Mouse (Mus musculus) layer of hippocampus, adult 18-20 months (tissue): ENCODE data around the gene Prop1. TPM values are rescaled to one million over a fixed set of nuclear protein-coding genes. Genes with fewer than 3 reads are reported as not detected.
A peak's percentile ranks its signal among the peaks of the same experiment; 100 is the strongest.

Source experiments
- DNase-seq, 2 experiments: peaks; one replicate each; pipeline ENCODE4 v3.0.0; 2022; ENCODE audit warnings: low spot score in 2 of 2
- long read RNA-seq: library from polyadenylated mRNA; stranded (forward); transcript quantifications from one replicate; pipeline ENCODE4 v2.0.0, GENCODE M21; 2021
- total RNA-seq, 2 experiments: library from RNA; stranded (reverse); gene quantifications; 2 replicates each; pipeline ENCODE4 v1.2.3; 2021

Gene Prop1
- not detected for total RNA-seq
- long read RNA-seq: 0 reads

DNA sequence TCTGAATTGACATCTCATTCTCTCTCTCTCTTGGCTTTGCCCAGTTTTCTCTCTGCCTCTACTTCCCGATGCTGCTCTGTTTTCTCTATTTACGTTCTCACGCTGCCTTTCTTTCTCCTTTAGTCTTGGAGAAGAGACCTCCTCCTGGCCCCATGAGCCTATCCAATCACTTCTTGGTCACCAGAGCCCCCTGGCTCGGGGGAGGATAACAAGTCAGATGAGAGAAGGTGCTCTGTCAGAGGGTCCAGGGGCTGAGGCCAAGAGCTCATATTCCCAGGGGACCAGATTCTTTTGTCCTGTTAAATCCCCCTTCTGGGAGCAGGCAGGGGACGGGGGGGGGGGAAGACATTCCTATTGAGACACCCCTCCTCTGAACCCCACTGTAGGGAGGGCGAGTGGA is at the start of gene Prop1:
Prop1 (minus strand) TSS at position 101 of the 400 bp plus-strand sequence.
- no peak for DNase-seq

DNA sequence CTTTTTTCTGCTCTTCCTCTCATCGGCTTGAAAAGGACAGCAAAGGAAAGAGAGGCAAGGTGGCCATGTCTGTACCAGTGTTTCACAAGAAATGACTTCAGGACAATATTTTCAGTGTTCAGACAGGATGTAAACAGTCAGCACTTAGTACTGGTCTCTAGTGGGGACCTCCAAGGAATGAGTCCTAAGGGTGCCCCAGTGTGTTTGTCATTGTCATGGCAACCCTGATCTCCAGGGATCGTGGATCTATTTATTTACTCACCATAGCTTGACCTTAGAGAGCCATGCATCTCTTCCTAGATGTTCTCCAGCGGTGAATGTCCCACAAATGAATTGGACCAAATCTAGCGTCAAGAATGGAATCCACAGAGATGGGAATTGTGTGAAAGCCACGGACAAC is 49.7 kb upstream of the Prop1 start, which contains the start of gene Olfr51:
Olfr51 (plus strand) TSS at position 301 of the 400 bp plus-strand sequence.
- no peak for DNase-seq

DNA sequence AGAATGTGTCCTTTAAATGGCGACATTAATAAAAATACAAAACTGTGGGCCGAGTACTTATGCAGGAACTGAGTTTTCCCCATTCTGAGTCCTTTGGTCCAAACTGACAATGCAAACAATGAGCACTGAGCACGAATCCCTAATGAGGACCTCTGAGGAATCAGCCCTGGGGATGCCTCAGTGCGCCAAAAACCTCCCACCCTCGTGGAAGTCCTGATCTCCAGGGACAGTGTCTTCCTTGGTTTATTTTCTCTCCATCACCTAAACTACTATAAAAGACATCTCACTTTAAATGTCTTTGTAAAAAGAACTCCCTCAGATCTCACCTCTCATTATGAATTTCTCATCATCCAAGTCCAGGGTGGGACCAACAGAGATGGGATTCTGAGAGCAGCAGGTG is 28.1 kb upstream of the Prop1 start, which contains the start of gene Olfr1377:
Olfr1377 (plus strand) TSS at position 301 of the 400 bp plus-strand sequence.
- DNase-seq: no peak

DNA sequence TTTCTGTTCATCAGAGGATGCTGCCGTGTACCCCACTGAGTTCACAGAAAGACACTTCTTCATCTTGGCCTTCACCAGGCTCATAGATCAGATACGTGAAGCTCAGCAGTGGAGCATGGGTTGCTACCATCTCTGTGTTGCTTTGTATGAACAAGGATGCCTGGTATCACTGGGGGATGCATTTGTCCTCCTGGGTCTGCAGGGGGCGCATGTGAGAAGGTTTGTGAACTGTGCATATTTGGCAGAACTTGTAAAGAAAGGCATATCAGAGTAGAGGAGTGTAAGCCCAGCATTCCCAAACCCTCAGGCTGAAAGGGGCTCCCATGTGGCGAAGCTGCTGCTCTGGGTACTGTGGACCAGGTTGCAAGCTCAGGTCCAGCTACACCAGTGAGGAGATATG is 23.7 kb upstream of the Prop1 start:
- no peak for DNase-seq

DNA sequence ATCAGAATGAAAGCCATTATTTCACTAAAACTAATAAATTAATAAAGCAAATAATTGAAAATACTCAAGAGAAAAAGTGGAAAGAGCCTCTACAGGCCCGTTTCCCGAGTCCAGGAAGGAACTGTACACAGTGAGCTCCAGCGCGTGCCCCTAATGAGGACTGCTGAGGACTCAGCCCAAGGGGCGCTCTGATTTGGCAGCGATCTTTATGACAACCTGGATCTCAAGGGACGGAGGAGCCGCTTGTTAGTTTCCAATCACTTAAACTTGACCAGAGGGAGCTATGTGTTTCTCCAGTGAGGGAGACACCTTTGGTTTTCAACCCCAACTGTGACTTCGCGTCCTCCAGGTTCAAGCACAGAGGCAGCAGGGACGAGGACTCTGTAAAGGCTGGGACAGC is 12.7 kb upstream of the Prop1 start, which contains the start of gene Olfr1378:
Olfr1378 (plus strand) TSS at position 301 of the 400 bp plus-strand sequence.
- DNase-seq: no peak

DNA sequence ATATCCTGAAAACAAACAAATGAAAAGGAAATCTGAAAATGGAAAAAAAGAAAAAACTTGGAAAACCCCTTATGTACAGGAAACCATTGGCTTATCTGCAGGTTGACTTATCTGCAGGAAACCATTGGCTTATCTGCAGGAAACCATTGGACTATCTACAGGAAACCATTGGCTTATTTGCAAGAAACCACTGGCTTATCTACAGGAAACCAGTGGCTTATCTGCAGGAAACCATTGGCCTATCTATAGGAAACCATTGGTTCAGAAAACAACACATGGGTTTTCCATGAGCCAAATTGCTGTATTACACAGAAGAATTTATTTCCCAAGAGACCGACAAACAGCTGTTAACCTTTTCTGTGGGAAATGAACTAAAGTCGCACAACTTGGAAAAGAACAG is 11.3 kb upstream of the Prop1 start:
- no peak for DNase-seq

DNA sequence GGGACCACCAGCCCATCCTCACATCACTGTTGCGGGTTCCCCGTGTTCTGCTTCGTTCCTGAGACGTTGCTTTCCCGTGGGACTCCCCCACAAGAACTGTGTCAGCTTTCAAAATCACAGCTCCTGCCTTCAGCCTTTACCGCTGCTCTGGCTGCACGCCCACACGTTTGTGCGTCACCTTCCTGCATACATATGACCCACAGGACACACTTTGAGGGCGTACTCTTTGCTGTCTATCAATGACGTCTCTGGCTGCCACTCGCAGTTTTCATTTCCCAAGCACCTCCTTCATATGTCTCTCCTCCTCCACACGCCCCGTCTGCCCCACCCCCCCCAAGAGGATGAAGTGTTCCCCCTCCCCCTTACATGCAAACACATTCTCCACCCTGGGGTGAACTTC is 1.3 kb downstream of the Prop1 start:
- DNase-seq: peak in 1 of 2 experiments; percentile 10

DNA sequence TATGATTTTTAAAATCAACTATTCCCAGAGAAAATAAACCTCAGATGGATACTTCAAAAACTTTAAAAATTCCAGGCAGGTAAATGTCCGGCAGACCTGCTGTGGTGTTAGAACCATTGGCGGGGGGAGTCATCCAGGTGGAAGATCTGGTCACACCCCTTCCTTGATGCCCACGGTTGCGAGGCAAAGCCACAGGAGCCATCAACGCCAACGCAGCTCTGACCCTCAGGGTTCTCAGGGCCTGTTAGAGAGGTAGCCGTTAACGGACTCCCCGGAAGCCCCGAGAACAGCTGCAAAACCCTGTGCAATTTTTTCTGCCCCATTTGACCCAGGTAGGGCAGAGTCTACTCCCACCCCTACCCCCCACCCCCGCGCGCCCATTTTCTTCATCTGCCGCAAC is 10.1 kb downstream of the Prop1 start, which contains the start of gene 4933414I15Rik:
4933414I15Rik (minus strand) TSS at position 260 of the 400 bp plus-strand sequence.
- DNase-seq: no peak

DNA sequence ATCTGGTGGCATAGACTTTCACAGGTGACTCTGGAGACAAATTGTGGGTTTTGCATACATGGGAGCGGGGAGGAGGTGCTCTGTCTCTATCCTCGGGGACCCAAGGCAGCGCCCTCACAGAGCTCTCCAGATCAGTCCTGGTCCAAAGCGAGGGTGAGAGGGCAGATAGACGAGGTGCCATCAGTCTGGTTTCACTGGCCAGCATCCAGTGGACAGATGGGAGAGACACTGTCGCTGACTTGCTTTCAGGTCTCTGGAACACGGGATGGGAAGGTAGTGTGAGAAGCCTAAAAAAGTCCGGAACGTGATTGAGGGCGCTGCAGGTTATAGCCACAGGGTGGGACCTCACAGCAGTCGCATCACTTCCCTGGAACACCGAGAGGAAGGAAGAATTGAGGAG is 11.2 kb downstream of the Prop1 start:
- no peak for DNase-seq

DNA sequence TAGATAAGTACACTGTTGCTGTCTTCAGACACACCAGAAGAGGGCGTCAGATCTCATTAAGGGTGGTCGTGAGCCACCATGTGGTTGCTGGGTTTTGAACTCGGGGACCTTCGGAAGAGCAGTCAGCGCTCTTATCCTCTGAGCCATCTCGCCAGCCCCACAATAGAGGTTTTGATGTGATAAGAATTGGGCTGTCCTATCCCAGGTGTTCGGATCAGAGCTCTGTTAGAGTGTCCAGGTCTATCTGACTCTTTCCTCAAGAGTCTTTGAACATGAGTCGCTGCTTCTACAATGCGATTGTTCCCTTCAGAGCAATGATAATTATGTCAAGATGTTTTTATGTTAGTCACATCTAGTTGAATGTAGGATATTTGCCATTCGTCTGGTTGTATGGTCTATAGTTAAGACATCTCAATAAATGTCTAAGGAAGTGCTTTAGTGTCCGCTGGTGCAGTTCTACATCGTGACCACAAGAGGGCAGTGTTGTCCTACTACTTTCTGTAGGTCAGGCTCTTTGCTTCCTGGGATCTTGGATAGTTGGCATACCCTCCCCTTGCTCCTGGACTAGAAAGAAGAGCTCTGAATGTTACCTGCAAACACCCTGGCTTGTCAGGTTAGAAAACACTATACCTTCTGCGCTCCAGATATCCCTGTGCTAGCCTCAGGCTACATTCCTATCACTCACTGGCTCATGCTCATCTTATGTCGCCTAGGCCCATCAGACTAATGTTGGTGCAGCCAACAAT is 13.8 kb downstream of the Prop1 start:
- DNase-seq: peak in 1 of 2 experiments; percentile 46

DNA sequence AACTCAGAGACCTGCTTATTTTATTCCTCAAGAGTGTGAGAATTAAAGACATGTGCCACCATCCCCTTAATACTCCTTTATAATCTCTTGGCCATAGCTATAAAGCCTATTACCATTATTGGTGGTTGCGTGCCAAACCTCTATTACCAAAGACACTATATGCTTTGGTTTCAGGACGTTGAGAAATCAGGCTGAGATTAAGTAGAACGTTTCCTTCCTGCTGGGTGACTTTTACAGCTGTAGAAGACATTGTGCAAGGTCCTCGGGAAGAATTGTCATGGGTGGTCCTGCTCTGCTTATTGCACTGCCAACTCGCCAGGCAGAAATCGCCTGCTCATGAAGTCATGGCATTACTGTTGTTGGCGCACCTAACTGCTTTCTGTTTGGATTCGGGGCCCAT is 15.1 kb downstream of the Prop1 start:
- no peak for DNase-seq

DNA sequence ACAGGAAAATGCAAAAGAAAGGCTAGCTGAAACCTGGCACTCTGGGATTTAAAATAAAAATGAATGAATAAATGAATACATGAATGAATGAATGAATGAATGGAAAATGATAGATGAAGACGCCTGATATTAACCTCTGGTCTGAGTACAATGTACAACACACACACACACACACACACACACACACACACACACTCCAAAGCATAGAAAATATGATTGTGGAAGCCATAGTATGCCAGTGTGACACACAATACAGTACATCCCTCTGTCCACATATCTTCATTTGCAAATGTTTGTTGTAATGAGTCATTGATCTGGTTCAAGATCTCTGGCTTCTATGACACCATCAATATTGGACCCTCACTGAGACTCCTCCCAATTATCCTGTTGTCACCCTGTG is 21.5 kb downstream of the Prop1 start:
- no peak for DNase-seq

DNA sequence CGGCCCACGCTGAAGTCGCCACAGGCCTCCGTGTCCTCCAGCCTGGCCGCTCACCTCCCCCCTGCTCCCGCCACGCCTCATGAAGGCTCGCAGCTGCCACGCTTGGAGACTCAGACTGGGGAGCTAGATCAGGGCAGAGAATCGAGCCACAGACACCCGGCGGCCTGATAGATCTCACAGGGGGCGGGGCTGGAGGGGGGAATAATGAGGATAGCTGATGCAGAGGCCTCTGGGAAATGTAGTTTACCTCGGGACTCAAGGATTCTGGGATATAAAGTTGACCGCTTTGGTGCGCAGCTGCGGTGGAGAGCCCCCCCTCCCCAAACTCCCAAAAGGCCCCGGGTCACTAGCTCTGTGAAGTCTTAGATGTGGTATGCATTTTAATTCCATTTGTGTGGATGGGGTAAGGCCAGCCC is 22.1 kb downstream of the Prop1 start, which contains the start of gene Zfp354b:
Zfp354b (minus strand) TSS at position 183 of the 416 bp plus-strand sequence.
- DNase-seq: peak; percentile 83 to 94

DNA sequence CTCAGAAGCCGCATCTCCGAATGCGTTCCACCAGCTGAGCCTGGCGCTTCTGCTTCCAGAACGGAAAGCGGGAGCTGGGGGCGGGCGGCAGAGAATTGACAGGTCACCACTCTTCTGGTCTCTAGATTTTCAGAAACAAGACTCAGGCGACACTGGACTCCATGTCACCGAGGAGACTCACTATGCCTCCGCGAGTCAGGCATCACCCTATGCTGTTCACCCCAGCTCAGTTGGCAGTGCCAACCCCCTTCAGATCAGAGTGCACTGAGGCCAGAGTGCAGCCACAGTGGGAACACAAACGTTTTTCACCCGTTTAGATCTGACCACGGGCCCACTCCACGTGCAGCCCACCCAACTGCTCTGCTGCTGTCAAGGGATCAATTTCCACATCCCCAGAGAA is 22.5 kb downstream of the Prop1 start:
- no peak for DNase-seq

DNA sequence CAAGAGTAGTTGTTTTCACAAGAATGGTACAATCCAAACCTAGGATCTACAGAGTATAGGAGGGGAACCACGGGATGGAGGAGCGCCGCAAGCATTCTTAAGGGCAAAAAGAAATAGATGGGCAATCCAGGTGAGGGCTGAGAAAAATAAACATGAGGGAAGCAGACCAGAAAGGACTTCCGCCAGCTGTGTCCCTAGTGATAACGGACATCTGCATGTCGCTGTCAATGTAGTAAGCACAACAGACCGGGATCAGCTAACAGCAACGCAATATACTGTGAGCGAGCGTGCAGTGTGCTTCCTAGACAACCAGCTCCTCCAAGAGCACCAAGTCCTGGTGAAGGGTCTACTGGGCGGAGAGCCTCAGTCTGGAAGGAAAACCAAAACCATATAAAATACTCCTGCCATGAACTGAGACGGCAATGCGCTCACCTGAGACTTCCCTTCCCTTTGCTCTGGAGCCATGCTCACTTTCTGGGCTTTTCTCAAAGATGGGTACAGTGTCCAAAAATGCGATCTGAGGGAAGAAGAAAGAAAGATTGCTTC is 23.0 kb downstream of the Prop1 start:
- DNase-seq: peak in 1 of 2 experiments; percentile 15

DNA sequence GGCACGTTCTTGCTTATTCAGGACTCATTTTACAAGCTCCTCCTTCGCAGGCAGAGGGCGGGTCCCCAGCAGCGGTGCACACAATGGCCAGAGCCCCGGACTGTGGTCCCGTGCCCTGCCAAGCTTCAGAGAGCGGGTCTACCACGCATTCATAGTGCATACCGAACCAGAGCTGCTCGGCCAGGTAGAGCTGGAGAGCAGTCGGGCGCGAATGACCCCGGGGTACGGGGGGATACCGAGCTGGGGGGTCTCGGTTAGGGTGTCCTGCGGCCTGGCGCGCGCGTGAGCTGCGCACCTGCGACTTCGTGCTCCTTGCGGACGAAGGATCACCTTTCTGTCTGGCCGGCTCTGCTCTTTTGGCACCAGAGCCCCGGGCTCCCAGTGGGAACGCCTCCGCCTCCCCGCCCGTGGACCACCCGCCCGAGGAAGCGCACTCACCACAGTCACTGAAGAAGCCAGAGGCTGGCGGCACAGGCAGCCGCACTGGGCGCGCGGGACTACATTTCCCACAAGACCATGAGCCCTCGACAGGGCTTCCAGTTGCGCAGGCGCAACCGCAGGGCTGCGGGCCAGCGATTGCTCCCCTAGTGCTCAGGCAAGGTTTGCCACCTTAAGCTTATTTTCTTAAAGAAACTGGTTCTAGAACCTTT is 37.8 kb downstream of the Prop1 start, which contains the start of gene Zfp2:
Zfp2 (minus strand) TSS at position 495 of the 650 bp plus-strand sequence.
- peak; percentile 93 to 96 for DNase-seq

DNA sequence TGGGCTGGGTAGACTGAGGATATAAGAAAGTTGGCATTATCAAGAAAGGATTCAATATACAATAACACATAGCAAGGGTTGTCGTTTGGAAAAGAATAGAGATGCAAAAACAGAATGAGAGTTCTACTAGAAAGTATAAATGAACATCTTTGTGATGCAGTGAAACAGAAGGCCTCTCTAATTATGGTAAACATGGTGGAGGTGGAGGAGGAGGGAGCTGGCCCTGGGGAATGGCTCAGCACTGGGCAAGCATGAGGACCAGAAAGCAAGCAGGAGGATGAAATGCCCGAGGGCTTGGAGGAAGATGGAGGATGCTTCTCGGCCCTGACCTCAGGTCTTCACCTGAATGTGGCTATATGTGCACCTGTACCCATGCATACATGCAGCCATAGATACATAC is 39.1 kb downstream of the Prop1 start:
- no peak for DNase-seq

DNA sequence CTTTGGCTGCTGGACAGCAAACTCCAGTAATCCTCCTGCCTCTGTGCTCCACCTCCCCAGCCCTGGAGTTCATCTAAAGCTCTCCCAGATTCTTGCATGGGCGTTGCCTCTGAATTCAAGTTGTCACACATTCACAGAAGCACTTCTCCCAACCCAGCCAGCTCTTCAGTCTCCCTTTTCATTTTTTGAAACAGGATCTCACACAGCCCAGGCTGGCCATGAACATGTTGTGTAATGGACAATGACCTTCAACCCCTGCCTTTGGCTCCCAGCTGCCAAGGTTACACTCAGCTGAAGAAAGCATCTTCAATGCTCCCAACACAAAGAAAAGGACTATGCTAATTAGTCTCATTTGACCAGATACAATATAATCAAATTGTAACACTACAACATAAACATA is 40.3 kb downstream of the Prop1 start:
- no peak for DNase-seq

DNA sequence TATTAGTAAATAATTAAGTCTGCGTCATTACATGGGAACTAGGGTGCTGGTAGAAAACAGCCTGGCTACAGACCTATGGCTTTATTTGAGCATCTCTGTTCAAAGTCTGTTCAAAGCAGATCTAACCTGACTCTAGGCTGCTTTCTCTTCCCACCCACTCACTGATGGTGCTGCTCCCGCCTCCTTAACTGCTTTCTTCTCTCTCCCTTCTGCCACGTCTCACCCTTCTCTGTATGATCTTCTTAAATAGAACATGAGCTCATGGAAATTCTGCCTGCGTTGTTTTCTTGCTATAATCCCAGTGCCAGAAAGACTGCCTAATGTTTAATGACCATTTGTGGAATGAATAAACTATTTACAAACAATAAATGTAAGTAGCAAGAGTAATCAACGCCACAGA is 45.4 kb downstream of the Prop1 start:
- peak in 1 of 2 experiments; percentile 37 for DNase-seq
